Mouse (Mus musculus): Measurements from ENCODE around the gene Rad51b. TPM values are rescaled to one million over a fixed set of nuclear protein-coding genes. Genes with fewer than 3 reads are reported as not detected.

The Rad51b gene
- polyA plus RNA-seq, 1 experiment from 2014 or later = 9.0 TPM

GRCm38 (mm10) chr12:79470113-79470512 lies 173.0 kb downstream of the Rad51b start:
- Histone ChIP-seq H3K27me3 (no peaks in the 10 kb centered on the region), H3K27ac (no peak overlapping the region), H3K4me3 (no peak overlapping the region), H3K36me3 (no peaks in the 10 kb centered on the region), H3K4me2 (no peak overlapping the region), H3K9me3 (no peaks in the 10 kb centered on the region), H3K4me1 (peaks cover 6% of the 10 kb centered on the region; the same call in 1 of the 2 replicates), H3K9ac (no peak overlapping the region)
- ATAC-seq (ENCODE audit: borderline replicate concordance, extremely low read depth, low FRiP score, low TSS enrichment) = no peak

GRCm38 (mm10) chr12:79471868-79472267 lies 174.8 kb downstream of the Rad51b start:
- H3K4me3 ChIP-seq = no peak overlapping the region
- no peaks in the 10 kb centered on the region for H3K27me3 ChIP-seq
- H3K27ac ChIP-seq = peak overlapping the region; percentile 20
- ATAC-seq (ENCODE audit: borderline replicate concordance, extremely low read depth, low FRiP score, low TSS enrichment) = peak; percentile 64; the same call in 1 of the 2 replicates
- no peak overlapping the region for H3K9ac ChIP-seq
- no peaks in the 10 kb centered on the region for H3K9me3 ChIP-seq
- WGBS = 18% methylated on average over 2 of the region's 2 CpGs
- peaks cover 12% of the 10 kb centered on the region for H3K4me1 ChIP-seq
- H3K4me2 ChIP-seq = no peak overlapping the region
- no peaks in the 10 kb centered on the region for H3K36me3 ChIP-seq

GRCm38 (mm10) chr12:79476413-79477046 lies 179.4 kb downstream of the Rad51b start:
- Histone ChIP-seq H3K27me3 (no peaks in the 10 kb centered on the region), H3K36me3 (no peaks in the 10 kb centered on the region), H3K27ac (peak overlapping the region; percentile 76), H3K9me3 (no peaks in the 10 kb centered on the region), H3K4me3 (no peak overlapping the region), H3K9ac (no peak overlapping the region), H3K4me1 (peaks cover 22% of the 10 kb centered on the region), H3K4me2 (no peak overlapping the region)
- peak; percentile 78; the same call in 1 of the 2 replicates for ATAC-seq (ENCODE audit: borderline replicate concordance, extremely low read depth, low FRiP score, low TSS enrichment)
- WGBS = 38% methylated on average over 6 of the region's 6 CpGs

- Histone ChIP-seq H3K4me3 (no peak overlapping the region), H3K27me3 (no peaks in the 10 kb centered on the region), H3K36me3 (no peaks in the 10 kb centered on the region), H3K27ac (no peak overlapping the region), H3K9me3 (no peaks in the 10 kb centered on the region), H3K9ac (no peak overlapping the region), H3K4me1 (peaks cover 16% of the 10 kb centered on the region), H3K4me2 (no peak overlapping the region)
- 73% methylated on average over 5 of the region's 5 CpGs for WGBS
- no peak for ATAC-seq (ENCODE audit: borderline replicate concordance, extremely low read depth, low FRiP score, low TSS enrichment)
These were observed 181.7 kb downstream of the Rad51b start for GRCm38 (mm10) chr12:79478816-79479215.

GRCm38 (mm10) chr12:79485501-79485900 lies 188.4 kb downstream of the Rad51b start:
- no peak overlapping the region for H3K27ac ChIP-seq
- H3K9ac ChIP-seq = no peak overlapping the region
- no peaks in the 10 kb centered on the region for H3K36me3 ChIP-seq
- no peak overlapping the region for H3K4me3 ChIP-seq
- no peaks in the 10 kb centered on the region for H3K9me3 ChIP-seq
- no peak overlapping the region for H3K4me2 ChIP-seq
- no peaks in the 10 kb centered on the region for H3K27me3 ChIP-seq
- peaks cover 4% of the 10 kb centered on the region; the same call in 1 of the 2 replicates for H3K4me1 ChIP-seq
- ATAC-seq (ENCODE audit: borderline replicate concordance, extremely low read depth, low FRiP score, low TSS enrichment) = no peak
- WGBS = 56% methylated on average over 4 of the region's 4 CpGs

- no peaks in the 10 kb centered on the region for H3K36me3 ChIP-seq
- no peak overlapping the region for H3K4me3 ChIP-seq
- H3K9ac ChIP-seq = no peak overlapping the region
- no peak overlapping the region for H3K4me2 ChIP-seq
- H3K4me1 ChIP-seq = no peaks in the 10 kb centered on the region; the same call in 1 of the 2 replicates
- no peaks in the 10 kb centered on the region for H3K9me3 ChIP-seq
- no peaks in the 10 kb centered on the region for H3K27me3 ChIP-seq
- no peak overlapping the region for H3K27ac ChIP-seq
- ATAC-seq (ENCODE audit: borderline replicate concordance, extremely low read depth, low FRiP score, low TSS enrichment) = no peak
- WGBS = 77% methylated on average over 17 of the region's 17 CpGs
These were observed 191.6 kb downstream of the Rad51b start for GRCm38 (mm10) chr12:79488590-79489242.

GRCm38 (mm10) chr12:79490626-79491025 lies 193.5 kb downstream of the Rad51b start:
- Histone ChIP-seq H3K4me3 (no peak overlapping the region), H3K9ac (no peak overlapping the region), H3K27me3 (no peaks in the 10 kb centered on the region), H3K36me3 (no peaks in the 10 kb centered on the region), H3K27ac (no peak overlapping the region), H3K4me1 (no peaks in the 10 kb centered on the region; the same call in 1 of the 2 replicates), H3K4me2 (no peak overlapping the region), H3K9me3 (no peaks in the 10 kb centered on the region)
- ATAC-seq (ENCODE audit: borderline replicate concordance, extremely low read depth, low FRiP score, low TSS enrichment) = no peak
- 73% methylated on average over 5 of the region's 5 CpGs for WGBS

- 84% methylated on average over 4 of the region's 4 CpGs for WGBS
- no peaks in the 10 kb centered on the region for H3K36me3 ChIP-seq
These were observed 195.1 kb downstream of the Rad51b start for GRCm38 (mm10) chr12:79492175-79492574.

GRCm38 (mm10) chr12:79492613-79493012 lies 195.5 kb downstream of the Rad51b start:
- H3K4me3 ChIP-seq = no peak overlapping the region
- H3K36me3 ChIP-seq = no peaks in the 10 kb centered on the region
- no peak overlapping the region for H3K27ac ChIP-seq
- H3K4me1 ChIP-seq = no peaks in the 10 kb centered on the region; the same call in 1 of the 2 replicates
- no peak overlapping the region for H3K4me2 ChIP-seq
- no peaks in the 10 kb centered on the region for H3K9me3 ChIP-seq
- H3K9ac ChIP-seq = no peak overlapping the region
- no peak for ATAC-seq (ENCODE audit: borderline replicate concordance, extremely low read depth, low FRiP score, low TSS enrichment)
- WGBS = 82% methylated on average over 4 of the region's 4 CpGs
- no peaks in the 10 kb centered on the region for H3K27me3 ChIP-seq

More at GRCm38 (mm10) chr12:79492175-79492574, 195.1 kb downstream of the Rad51b start:
- H3K9me3 ChIP-seq = no peaks in the 10 kb centered on the region
- H3K9ac ChIP-seq = no peak overlapping the region
- ATAC-seq (ENCODE audit: borderline replicate concordance, extremely low read depth, low FRiP score, low TSS enrichment) = no peak
- H3K4me1 ChIP-seq = no peaks in the 10 kb centered on the region; the same call in 1 of the 2 replicates
- H3K27ac ChIP-seq = no peak overlapping the region
- no peak overlapping the region for H3K4me2 ChIP-seq
- no peaks in the 10 kb centered on the region for H3K27me3 ChIP-seq
- H3K4me3 ChIP-seq = no peak overlapping the region

- no peaks in the 10 kb centered on the region for H3K27me3 ChIP-seq
These were observed 196.4 kb downstream of the Rad51b start for GRCm38 (mm10) chr12:79493481-79493880.

GRCm38 (mm10) chr12:79498326-79498725 lies 201.2 kb downstream of the Rad51b start:
- no peaks in the 10 kb centered on the region for H3K36me3 ChIP-seq
- H3K4me2 ChIP-seq = no peak overlapping the region
- no peak overlapping the region for H3K4me3 ChIP-seq
- H3K9me3 ChIP-seq = no peaks in the 10 kb centered on the region
- 86% methylated on average over 1 of the region's 1 CpGs for WGBS
- no peak overlapping the region for H3K9ac ChIP-seq
- H3K27ac ChIP-seq = no peak overlapping the region
- no peak for ATAC-seq (ENCODE audit: borderline replicate concordance, extremely low read depth, low FRiP score, low TSS enrichment)
- H3K4me1 ChIP-seq = peaks cover 13% of the 10 kb centered on the region
- H3K27me3 ChIP-seq = no peaks in the 10 kb centered on the region

More at GRCm38 (mm10) chr12:79493481-79493880, 196.4 kb downstream of the Rad51b start:
- H3K9ac ChIP-seq = no peak overlapping the region
- 32% methylated on average over 2 of the region's 2 CpGs for WGBS
- ATAC-seq (ENCODE audit: borderline replicate concordance, extremely low read depth, low FRiP score, low TSS enrichment) = no peak
- no peaks in the 10 kb centered on the region for H3K36me3 ChIP-seq
- no peak overlapping the region for H3K4me2 ChIP-seq
- no peaks in the 10 kb centered on the region for H3K9me3 ChIP-seq
- no peaks in the 10 kb centered on the region; the same call in 1 of the 2 replicates for H3K4me1 ChIP-seq
- H3K4me3 ChIP-seq = no peak overlapping the region
- no peak overlapping the region for H3K27ac ChIP-seq

- Histone ChIP-seq H3K27ac (no peak overlapping the region), H3K36me3 (no peaks in the 10 kb centered on the region), H3K9me3 (no peaks in the 10 kb centered on the region), H3K4me1 (peaks cover 26% of the 10 kb centered on the region), H3K9ac (no peak overlapping the region), H3K4me2 (no peak overlapping the region), H3K4me3 (no peak overlapping the region), H3K27me3 (no peaks in the 10 kb centered on the region)
- ATAC-seq (ENCODE audit: borderline replicate concordance, extremely low read depth, low FRiP score, low TSS enrichment) = no peak
- WGBS = 85% methylated on average over 5 of the region's 5 CpGs
These were observed 202.7 kb downstream of the Rad51b start for GRCm38 (mm10) chr12:79499809-79500208.
